Mouse (Mus musculus) liver, adult 10 weeks (tissue): ENCODE results near the gene Scml4. TPM values are rescaled to one million over a fixed set of nuclear protein-coding genes. Genes with fewer than 3 reads are reported as not detected.

Source experiments
- polyA plus RNA-seq: library from polyadenylated mRNA; stranded (reverse); fragments of 350-450 nt; fragmentation: Illumina TruSeq; extraction: RNeasy Lipid Tissue Mini Kit (QIAGEN cat#74804); gene quantifications from one replicate; pipeline ENCODE4 v1.2.3, GENCODE M21; 2014; ENCODE audit warnings: low read depth, low replicate concordance

The Scml4 gene
- 0.08 TPM for polyA plus RNA-seq

DNA sequence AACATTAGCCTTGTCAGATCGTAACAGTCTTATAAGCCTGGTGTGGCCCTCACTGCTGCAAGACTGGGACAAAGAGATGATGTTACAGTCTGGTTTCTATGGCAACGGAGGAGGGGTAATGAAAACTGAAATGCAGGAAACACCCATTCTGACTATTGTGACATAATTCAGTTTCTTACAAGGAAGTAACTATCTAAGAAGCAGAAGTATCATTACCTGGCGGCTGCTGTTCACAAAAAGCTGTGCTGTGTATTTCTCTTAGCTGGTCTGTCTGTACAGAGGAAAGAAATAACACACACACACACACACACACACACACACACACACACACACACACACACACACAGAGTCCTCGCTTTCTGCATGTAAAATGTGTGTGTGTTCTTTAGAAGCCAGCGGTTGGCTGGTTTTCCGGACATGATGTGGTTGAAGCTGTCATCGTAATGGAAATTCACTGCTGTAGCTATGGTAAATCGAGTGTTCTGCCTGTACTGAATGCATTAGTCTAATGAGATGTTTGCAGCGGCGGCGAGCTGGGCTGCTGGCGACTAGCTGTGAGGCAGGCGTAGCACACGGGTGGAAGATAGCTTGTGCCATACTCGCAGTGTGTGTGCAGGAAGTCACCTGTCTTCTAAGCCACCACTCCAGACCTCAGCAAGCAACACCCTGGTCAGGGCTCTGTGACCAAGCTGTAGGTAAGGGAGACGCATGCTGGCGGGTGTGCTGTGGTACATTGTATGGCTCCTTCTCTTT is at the start of gene Scml4:
Gene Scml4, plus strand, starts transcription at position 212 of the 753 bp plus-strand sequence.

Other genes starting within 250 kb of the Scml4 start
- 124 TPM for gene Sec63, start 98.9 kb upstream of the Scml4 start, polyA plus RNA-seq